Mouse (Mus musculus): ENCODE results near the gene Szrd1. TPM values are rescaled to one million over a fixed set of nuclear protein-coding genes. Genes with fewer than 3 reads are reported as not detected.

Gene Szrd1
- total and polyA plus RNA-seq, 3 experiments = 75.7 to 135 (median 130) TPM

DNA sequence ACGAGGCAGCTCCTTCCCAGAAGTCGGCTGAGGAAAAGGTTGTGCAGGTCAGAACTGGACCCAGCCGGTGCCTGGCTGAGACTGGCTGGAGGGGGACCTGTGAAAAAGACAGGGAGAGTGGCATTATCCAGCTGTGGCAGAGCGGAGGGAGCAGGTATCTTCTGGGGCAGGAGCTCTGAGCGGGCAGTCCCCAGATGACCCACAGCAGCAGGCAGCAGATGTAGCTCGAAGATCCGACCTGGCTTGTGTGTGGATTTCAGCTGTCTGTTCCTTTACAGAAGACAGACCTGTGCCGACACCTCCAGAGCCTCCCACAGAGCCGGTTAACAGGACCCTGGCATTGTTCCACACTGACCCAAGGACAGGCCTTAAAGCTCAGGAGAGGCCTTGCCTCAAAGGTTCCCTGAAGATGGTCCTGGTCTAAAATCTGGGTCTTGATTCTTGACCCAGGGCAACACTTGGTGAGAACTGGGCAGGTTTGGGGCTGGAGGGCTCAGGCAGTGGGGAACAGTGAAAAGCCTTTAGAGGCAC is 72.0 kb downstream of the Szrd1 start:
- no peak for DNase-seq

DNA sequence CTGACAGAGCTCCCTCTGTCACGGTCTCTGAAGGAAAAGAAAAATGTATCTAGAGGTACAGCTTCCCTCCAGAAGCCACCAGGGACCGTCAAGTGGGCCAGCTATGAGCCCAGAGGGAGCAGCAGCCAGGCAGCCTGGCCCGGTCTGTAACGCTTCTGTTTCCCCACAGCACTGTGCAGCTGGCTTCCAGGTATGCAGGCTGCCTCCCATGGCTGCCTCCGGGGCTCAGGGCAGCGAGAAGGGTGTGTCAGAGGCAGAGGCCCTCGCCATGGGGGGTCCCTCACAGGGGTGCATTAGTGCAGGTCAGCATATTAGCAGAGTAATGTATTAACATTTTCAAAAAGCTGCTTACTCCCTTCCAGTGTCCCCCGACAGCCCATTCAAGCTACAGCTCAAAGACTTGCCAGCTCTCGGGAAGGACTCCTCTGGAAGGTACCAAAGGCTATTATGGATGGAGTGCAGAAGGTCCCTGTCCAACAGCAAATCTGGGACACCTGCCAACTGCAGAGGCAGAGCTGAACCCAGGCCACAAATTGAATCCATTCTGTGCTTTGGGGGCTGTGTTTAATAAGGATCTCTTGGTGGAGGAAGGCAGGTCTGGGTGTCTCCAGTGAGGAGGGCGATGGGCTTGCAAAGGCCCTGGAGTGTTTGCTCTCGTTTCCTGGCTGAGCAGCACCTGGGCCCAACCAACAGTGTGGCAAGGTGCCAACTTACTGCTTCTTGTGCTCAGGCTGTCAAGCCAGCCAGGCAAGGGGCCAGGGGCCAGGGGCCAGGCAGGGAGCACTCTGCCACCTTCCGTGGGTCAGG is 72.7 kb downstream of the Szrd1 start:
- DNase-seq = peak; percentile 35

DNA sequence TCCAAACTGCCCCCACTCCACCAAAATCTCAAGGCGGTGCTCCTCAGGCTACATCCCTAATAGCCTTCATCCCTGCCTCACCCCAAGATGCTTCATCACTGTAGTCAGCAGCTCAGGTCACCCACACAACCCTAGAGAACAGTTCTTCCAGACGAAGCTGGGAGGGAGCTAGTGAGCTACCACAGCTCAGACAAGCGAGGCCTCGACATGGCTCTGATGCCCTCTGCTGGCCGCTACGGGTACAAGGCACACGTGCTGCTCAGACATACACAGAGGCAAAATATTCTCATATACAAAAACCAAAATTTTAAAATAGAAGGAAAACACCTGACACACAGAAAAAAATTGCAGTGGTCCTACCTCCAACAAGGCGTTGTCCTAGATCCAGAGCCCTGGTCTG is 74.5 kb downstream of the Szrd1 start:
- DNase-seq = peak; percentile 82

- DNase-seq = no peak
These were observed 75.4 kb downstream of the Szrd1 start for GRCm38 (mm10) chr4:141064104-141064659.

Other genes starting within 250 kb of the Szrd1 start
- 10 to 100 TPM in 1 of 2 experiments, 1 to 10 TPM in 1; 1.7 to 13.8 TPM for gene Padi2, start 233.4 kb downstream of the Szrd1 start, total RNA-seq (2021)
- 7.7 and 10.5 TPM in 2 replicates for gene Padi2, start 233.4 kb downstream of the Szrd1 start, polyA plus RNA-seq (2012; rRNA removed)
- 100 to 1,000 TPM; 462 to 500 TPM for gene Sdhb, start 178.6 kb downstream of the Szrd1 start, total RNA-seq (2021)
- 334 and 363 TPM in 2 replicates for gene Sdhb, start 178.6 kb downstream of the Szrd1 start, polyA plus RNA-seq (2012; rRNA removed)
- gene Atp13a2, start 152.9 kb downstream of the Szrd1 start, total RNA-seq (2021) = 10 to 100 TPM; 31.8 to 37.1 TPM
- gene Atp13a2, start 152.9 kb downstream of the Szrd1 start, polyA plus RNA-seq (2012; rRNA removed) = 183 and 226 TPM in 2 replicates
- 10 to 100 TPM in 1 of 2 experiments, 1 to 10 TPM in 1; 5.7 to 11.1 TPM for gene Mfap2, start 129.4 kb downstream of the Szrd1 start, total RNA-seq (2021)
- 37.8 and 42.4 TPM in 2 replicates for gene Mfap2, start 129.4 kb downstream of the Szrd1 start, polyA plus RNA-seq (2012; rRNA removed)
- gene Crocc, start 79.2 kb downstream of the Szrd1 start, total RNA-seq (2021) = 1 to 10 TPM; 5.6 to 7.4 TPM
- gene Crocc, start 79.2 kb downstream of the Szrd1 start, polyA plus RNA-seq (2012; rRNA removed) = 7.1 and 10.5 TPM in 2 replicates
- gene Necap2, start 61.4 kb downstream of the Szrd1 start, total RNA-seq (2021) = 10 to 100 TPM; 55.8 to 65.3 TPM
- 54.8 and 63.7 TPM in 2 replicates for gene Necap2, start 61.4 kb downstream of the Szrd1 start, polyA plus RNA-seq (2012; rRNA removed)
- gene Spata21, start 51.4 kb downstream of the Szrd1 start, total RNA-seq (2021) = not detected
- gene Spata21, start 51.4 kb downstream of the Szrd1 start, polyA plus RNA-seq (2012; rRNA removed) = not detected in 2 replicates
- gene Fbxo42, start 8.1 kb upstream of the Szrd1 start, total RNA-seq (2021) = 10 to 100 TPM; 19.9 to 22.2 TPM
- gene Fbxo42, start 8.1 kb upstream of the Szrd1 start, polyA plus RNA-seq (2012; rRNA removed) = 11.3 and 11.4 TPM in 2 replicates
- 1 to 10 TPM in 1 of 2 experiments, under 1 TPM in 1; 0.86 to 1.1 TPM for gene Rsg1, start 74.2 kb upstream of the Szrd1 start, total RNA-seq (2021)
- gene Rsg1, start 74.2 kb upstream of the Szrd1 start, polyA plus RNA-seq (2012; rRNA removed) = 1.7 and 2.3 TPM in 2 replicates
- gene Arhgef19, start 99.7 kb upstream of the Szrd1 start, total RNA-seq (2021) = 10 to 100 TPM; 50.9 to 65.1 TPM
- 58.3 and 75.8 TPM in 2 replicates for gene Arhgef19, start 99.7 kb upstream of the Szrd1 start, polyA plus RNA-seq (2012; rRNA removed)
- gene Epha2, start 161.5 kb upstream of the Szrd1 start, total RNA-seq (2021) = 10 to 100 TPM; 11.7 to 19.4 TPM
- gene Epha2, start 161.5 kb upstream of the Szrd1 start, polyA plus RNA-seq (2012; rRNA removed) = 18.0 and 24.1 TPM in 2 replicates
- 1 to 10 TPM in 1 of 2 experiments, under 1 TPM in 1; 0.86 to 4.5 TPM for gene Fam131c, start 228.4 kb upstream of the Szrd1 start, total RNA-seq (2021)
- 3.1 and 9.5 TPM in 2 replicates for gene Fam131c, start 228.4 kb upstream of the Szrd1 start, polyA plus RNA-seq (2012; rRNA removed)